Mouse (Mus musculus): ENCODE data around the gene Lamc3.
A peak's percentile ranks its signal among the peaks of the same experiment; 100 is the strongest.
"Not testable (repeated sequence)": the region's sequence is repeated elsewhere in the genome, so short reads cannot be mapped to it uniquely, and the experiment has no call there.

Lamc3 gene

GRCm38 (mm10) chr2:31876446-31876845 lies 10.6 kb upstream of the Lamc3 start:
- no peak for DNase-seq (ENCODE audit: inconsistent ontology term)

GRCm38 (mm10) chr2:31878610-31879009 lies 8.5 kb upstream of the Lamc3 start:
- DNase-seq (ENCODE audit: inconsistent ontology term) = no peak

GRCm38 (mm10) chr2:31880868-31881267 lies 6.2 kb upstream of the Lamc3 start:
- DNase-seq (ENCODE audit: inconsistent ontology term) = no peak

- DNase-seq (ENCODE audit: inconsistent ontology term) = no peak
Observed at GRCm38 (mm10) chr2:31883061-31883460, 4.0 kb upstream of the Lamc3 start.

GRCm38 (mm10) chr2:31884806-31885205 lies 2.3 kb upstream of the Lamc3 start:
- no peak for DNase-seq (ENCODE audit: inconsistent ontology term)

- peak; percentile 34 for DNase-seq (ENCODE audit: inconsistent ontology term)
Observed at GRCm38 (mm10) chr2:31888871-31889270, 1.8 kb downstream of the Lamc3 start.

- no peak for DNase-seq (ENCODE audit: inconsistent ontology term)
Observed at GRCm38 (mm10) chr2:31891219-31891618, 4.1 kb downstream of the Lamc3 start.

GRCm38 (mm10) chr2:31893110-31893669 lies 6.1 kb downstream of the Lamc3 start:
- no peak for DNase-seq (ENCODE audit: inconsistent ontology term)

GRCm38 (mm10) chr2:31894221-31894870 lies 7.3 kb downstream of the Lamc3 start:
- DNase-seq (ENCODE audit: inconsistent ontology term) = no peak

GRCm38 (mm10) chr2:31900932-31901331 lies 13.8 kb downstream of the Lamc3 start:
- DNase-seq (ENCODE audit: inconsistent ontology term) = no peak

GRCm38 (mm10) chr2:31901659-31902362 lies 14.7 kb downstream of the Lamc3 start:
- no peak for DNase-seq (ENCODE audit: inconsistent ontology term)

GRCm38 (mm10) chr2:31904089-31904488 lies 17.0 kb downstream of the Lamc3 start:
- peak; percentile 61 for DNase-seq (ENCODE audit: inconsistent ontology term)

- DNase-seq (ENCODE audit: inconsistent ontology term) = peak; percentile 53
Observed at GRCm38 (mm10) chr2:31904622-31905021, 17.5 kb downstream of the Lamc3 start.

GRCm38 (mm10) chr2:31905682-31906081 lies 18.6 kb downstream of the Lamc3 start:
- no peak for DNase-seq (ENCODE audit: inconsistent ontology term)

- DNase-seq (ENCODE audit: inconsistent ontology term) = no peak
Observed at GRCm38 (mm10) chr2:31906407-31906806, 19.3 kb downstream of the Lamc3 start.

GRCm38 (mm10) chr2:31912575-31912974 lies 25.5 kb downstream of the Lamc3 start:
- no peak for DNase-seq (ENCODE audit: inconsistent ontology term)

- not testable (repeated sequence) for DNase-seq (ENCODE audit: inconsistent ontology term)
Observed at GRCm38 (mm10) chr2:31914213-31914612, 27.1 kb downstream of the Lamc3 start.

GRCm38 (mm10) chr2:31915112-31915511 lies 28.0 kb downstream of the Lamc3 start:
- DNase-seq (ENCODE audit: inconsistent ontology term) = peak; percentile 55

GRCm38 (mm10) chr2:31917636-31918035 lies 30.5 kb downstream of the Lamc3 start:
- DNase-seq (ENCODE audit: inconsistent ontology term) = peak; percentile 70

- DNase-seq (ENCODE audit: inconsistent ontology term) = no peak
Observed at GRCm38 (mm10) chr2:31923645-31924044, 36.6 kb downstream of the Lamc3 start.

GRCm38 (mm10) chr2:31924811-31925210 lies 37.7 kb downstream of the Lamc3 start:
- DNase-seq (ENCODE audit: inconsistent ontology term) = peak; percentile 8

- no peak for DNase-seq (ENCODE audit: inconsistent ontology term)
Observed at GRCm38 (mm10) chr2:31925936-31926335, 38.8 kb downstream of the Lamc3 start.

GRCm38 (mm10) chr2:31929664-31930063 lies 42.6 kb downstream of the Lamc3 start:
- DNase-seq (ENCODE audit: inconsistent ontology term) = no peak

Measured in Muller cell, postnatal 12 days (primary cell).